Mouse (Mus musculus) induced T-regulatory cell, adult 2 months (primary cell): ENCODE measurements at regions not wholly inside any gene's neighbourhood (a gene's known extent, or its start where the extent isn't known, plus 50 kb on each side); places are given as distances from the start of the nearest gene placed in this dataset.
"Not testable (repeated sequence)": the region's sequence is repeated elsewhere in the genome, so short reads cannot be mapped to it uniquely, and the experiment has no call there.

Experiments used
- DNase-seq: peaks from one replicate; pipeline ENCODE4 v3.0.0-alpha.2; 2012; ENCODE audit warnings: low read depth

DNA sequence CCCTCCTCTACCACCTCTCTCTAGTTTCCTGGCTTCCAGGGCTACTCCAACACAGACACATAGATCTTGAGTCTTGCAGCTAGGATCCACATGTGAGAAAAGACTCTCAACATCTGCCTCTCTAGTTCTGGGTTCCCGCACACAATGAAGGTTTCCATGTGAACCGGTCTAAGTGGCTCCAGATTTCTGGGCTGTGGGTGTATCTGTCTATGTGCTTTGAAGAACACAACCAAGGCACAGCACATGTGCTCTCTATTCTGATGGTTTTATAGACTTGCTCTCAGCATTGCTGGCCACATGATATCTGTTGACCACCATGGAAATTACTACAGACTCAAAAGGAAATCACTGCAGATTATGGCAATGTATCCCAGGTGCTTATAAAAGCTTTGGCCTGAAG, 972.4 kb downstream of the Defb40 start:
- no peak for DNase-seq

DNA sequence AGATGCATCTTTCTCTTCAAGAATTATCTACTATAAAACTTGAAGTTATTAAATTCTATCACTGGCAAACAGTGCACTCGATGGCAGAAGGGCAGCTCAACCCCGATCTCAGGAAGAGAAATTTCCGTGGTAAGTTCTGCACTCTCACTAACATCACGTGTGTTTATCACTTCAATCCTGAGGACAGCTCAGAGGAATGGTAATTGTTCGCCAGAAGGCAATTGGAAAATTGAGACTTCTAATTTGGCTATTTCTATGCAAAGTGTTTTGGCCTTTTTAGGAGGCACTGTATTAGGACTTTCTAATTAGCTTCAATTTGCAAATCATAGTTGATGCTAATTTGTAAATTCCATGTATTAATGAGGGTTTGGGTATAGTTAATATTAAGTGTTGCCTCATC, 977.3 kb downstream of the Defb40 start:
- DNase-seq: no peak

DNA sequence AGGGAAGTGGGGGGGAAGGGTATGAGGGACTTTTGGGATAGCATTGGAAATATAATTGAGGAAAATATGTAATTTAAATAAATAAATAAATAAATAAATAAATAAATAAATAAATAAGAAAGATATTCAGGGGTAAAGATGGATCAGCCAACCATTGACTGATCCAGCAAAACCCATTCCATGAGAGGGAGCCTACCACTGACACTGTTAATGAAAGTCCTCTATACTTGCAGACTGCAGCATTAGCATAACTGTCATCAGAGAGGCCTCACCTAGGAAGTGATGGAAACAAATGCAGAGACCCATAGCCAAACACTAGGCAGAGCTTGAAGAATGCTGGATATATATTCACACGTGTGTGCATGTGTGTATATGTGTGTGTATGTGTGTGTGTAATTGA, 993.3 kb downstream of the Defb40 start:
- no peak for DNase-seq

DNA sequence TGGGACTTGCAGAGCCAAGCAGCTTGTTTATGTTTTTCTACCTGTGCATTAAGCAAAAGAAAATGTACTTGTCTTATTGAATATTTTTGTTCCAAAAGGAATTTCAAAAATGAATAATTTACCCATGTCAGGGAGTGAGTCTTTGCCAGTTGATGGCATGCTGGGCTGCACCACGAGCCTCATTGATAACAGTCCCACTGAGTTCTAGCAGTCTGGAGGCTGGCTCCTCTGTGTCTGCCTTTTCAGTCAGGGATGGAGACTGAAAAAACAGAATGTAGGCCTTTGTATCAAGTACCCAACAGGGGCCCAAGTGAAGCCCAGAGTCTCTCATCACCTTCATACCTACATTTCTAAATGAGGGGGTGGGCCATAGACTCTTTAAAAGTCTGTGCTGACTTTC, 1029.2 kb downstream of the Defb40 start:
- no peak for DNase-seq

DNA sequence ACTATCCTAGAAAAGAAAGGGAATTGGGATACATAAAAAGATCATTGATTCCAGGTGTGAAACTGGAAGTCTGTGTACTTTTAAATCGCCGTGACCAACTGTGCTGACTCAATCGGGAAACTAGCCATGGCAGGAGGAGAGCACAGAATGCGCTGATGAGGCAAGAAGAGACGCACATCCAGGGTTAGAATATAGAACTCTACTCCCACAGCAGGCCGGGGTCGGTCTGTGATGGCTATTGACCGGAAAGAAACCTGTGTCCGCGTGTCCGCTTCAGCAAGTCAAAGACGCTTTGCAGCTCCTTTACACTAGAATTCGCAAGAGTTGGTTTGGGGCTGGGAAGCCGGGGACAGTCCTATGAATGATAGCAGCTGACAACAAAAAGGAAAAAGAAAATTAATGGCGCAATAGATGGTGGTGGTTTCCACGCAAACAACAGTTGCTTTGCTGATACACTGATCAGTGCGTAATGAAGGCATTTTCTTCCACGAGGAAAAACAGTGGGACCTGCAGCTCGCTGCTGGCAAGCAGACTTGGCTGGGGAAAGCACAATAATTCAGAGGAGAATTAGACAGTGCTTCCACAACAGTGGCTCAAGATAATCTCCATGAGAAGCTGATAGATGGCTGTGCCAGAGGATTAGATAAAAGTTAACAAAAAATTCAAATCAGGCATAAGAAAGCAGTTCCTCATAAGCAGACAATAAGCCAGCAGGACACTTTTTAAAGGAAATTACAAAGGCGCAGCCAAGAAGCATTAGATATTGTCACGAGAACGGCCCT, 1029.8 kb downstream of the Defb40 start:
- no peak for DNase-seq

DNA sequence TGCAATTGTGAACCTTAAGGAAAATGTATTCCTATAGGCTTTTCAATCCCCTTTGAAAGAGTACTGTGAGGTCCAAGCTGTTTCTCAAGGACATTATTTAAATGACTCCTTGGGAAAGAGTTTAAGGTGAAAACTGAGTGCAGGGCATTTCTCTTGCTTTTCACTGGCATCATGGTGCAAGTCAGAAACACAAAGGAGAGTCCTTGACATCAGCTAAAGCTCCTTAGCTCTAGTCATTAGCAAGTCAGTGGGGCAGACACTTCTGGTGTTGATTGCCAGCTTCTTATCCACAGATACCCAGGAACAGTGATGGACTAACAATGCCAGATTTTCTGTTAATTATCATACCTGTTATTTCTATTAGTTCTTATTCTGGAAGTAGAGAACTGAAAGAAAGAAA, 1043.4 kb downstream of the Defb40 start:
- DNase-seq: no peak

DNA sequence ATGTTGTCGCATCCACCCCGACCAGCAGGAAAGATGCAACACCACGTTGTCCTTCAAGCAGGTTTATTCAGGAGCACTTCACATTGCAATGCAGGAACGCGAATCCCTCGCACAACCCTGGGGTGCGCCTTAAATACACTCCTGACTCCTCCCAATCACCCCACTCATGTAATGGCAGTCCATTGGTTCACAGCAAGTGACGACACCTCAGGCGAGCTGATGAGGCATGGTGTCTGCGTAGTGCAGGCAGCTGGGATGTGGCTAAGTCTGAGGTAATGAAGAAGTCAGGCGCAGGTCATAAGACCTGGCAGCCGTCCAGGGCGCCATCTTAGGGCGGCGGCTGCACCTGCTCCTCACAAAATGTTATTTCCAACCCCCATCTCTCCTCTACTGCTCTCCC, 1068.7 kb downstream of the Defb40 start:
- DNase-seq: no peak

DNA sequence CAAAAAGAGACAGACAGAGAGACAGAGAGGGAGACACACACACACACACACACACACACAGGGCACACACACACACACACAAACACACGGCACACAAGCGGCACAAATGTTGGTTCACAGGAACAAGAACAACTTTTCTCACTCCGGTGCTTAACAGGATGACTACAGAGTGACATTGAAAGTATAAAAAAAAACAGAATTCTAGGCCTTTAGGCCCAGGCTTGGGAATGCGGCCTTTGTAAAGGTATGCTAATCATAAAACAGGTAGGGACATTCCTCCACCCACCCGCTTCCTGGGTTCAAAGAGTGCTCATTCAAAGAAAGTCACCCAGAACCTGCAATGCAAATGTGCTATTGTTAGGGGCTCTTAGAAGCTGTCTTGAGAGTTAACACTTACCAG, 1089.5 kb downstream of the Defb40 start:
- not testable (repeated sequence) for DNase-seq

DNA sequence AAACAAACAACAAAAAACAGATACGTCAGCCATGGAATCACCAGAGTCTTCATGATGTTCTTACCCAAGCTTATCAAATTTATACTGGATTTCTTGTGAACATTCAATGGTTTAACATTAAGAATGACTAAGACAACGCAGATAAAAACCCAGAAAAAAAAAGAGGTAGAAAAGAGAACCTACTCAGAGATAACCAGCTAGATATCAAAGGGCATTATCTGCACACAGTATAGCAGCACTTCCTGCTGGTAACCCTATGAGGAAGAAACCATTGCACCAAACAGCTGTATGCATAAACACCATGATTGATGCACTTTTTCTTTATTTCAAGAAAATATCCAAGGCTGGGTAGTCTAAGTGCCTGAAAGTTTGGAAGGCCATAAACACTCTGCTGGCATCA, 1114.7 kb downstream of the Defb40 start:
- no peak for DNase-seq
